Mouse (Mus musculus) adrenal gland, postnatal 10 days (tissue): Measurements from ENCODE around the gene Pnpo. TPM values are rescaled to one million over a fixed set of nuclear protein-coding genes. Genes with fewer than 3 reads are reported as not detected.
A peak's percentile ranks its signal among the peaks of the same experiment; 100 is the strongest.

Experiments used
- DNase-seq: peaks from one replicate; pipeline ENCODE4 v3.0.0; 2021; ENCODE audit warnings: mixed read lengths
- long read RNA-seq, 2 experiments: library from polyadenylated mRNA; stranded (forward); transcript quantifications; one replicate each; pipeline ENCODE4 v2.0.0; 2021
- total RNA-seq, 2 experiments: library from RNA; stranded (reverse); gene quantifications; 2 replicates each; pipeline ENCODE4 v1.2.3; 2021

The Pnpo gene
- 10 to 100 TPM; 29.1 to 32.5 TPM for total RNA-seq
- long read RNA-seq, experiment 1, transcript Pnpo-201 (7 exons, 1,994 nt): major isoform, 66 of 74 reads
- long read RNA-seq, experiment 1, partial matches to known transcripts: 6 of 74 reads
- long read RNA-seq, experiment 1, other reads (novel, unspliced or antisense): 2 of 74 reads
- long read RNA-seq, experiment 2, transcript Pnpo-201 (7 exons, 1,994 nt): major isoform, 30 of 34 reads
- long read RNA-seq, experiment 2, partial matches to known transcripts: 2 of 34 reads
- long read RNA-seq, experiment 2, other reads (novel, unspliced or antisense): 2 of 34 reads

- DNase-seq: peak; percentile 93
Measured at GRCm38 (mm10) chr11:96943746-96944304, at the start of gene Pnpo. Gene Pnpo, minus strand, starts transcription at chr11:96943986.

GRCm38 (mm10) chr11:96992722-96993311, 49.0 kb upstream of the Pnpo start:
- no peak for DNase-seq

- no peak for DNase-seq
Measured at GRCm38 (mm10) chr11:96991501-96991900, 47.7 kb upstream of the Pnpo start.

- no peak for DNase-seq
Measured at GRCm38 (mm10) chr11:96987873-96988655, 44.3 kb upstream of the Pnpo start.

GRCm38 (mm10) chr11:96986463-96986862, 42.7 kb upstream of the Pnpo start:
- no peak for DNase-seq

GRCm38 (mm10) chr11:96984903-96985302, 41.1 kb upstream of the Pnpo start:
- DNase-seq: no peak

- DNase-seq: no peak
Measured at GRCm38 (mm10) chr11:96982859-96983258, 39.1 kb upstream of the Pnpo start, which contains the start of gene Sp2. Gene Sp2, minus strand, starts transcription at chr11:96982959.

GRCm38 (mm10) chr11:96982355-96982754, 38.6 kb upstream of the Pnpo start:
- peak; percentile 87 for DNase-seq

GRCm38 (mm10) chr11:96981461-96981860, 37.7 kb upstream of the Pnpo start:
- DNase-seq: no peak

- no peak for DNase-seq
Measured at GRCm38 (mm10) chr11:96980021-96980420, 36.2 kb upstream of the Pnpo start.

- DNase-seq: no peak
Measured at GRCm38 (mm10) chr11:96979329-96979728, 35.5 kb upstream of the Pnpo start.

GRCm38 (mm10) chr11:96978401-96979246, 34.8 kb upstream of the Pnpo start:
- DNase-seq: no peak

- peak; percentile 97 for DNase-seq
Measured at GRCm38 (mm10) chr11:96977606-96978400, 34.0 kb upstream of the Pnpo start.

GRCm38 (mm10) chr11:96976911-96977591, 33.3 kb upstream of the Pnpo start:
- DNase-seq: peak; percentile 93

- DNase-seq: no peak
Measured at GRCm38 (mm10) chr11:96976379-96976687, 32.5 kb upstream of the Pnpo start.

GRCm38 (mm10) chr11:96975511-96976378, 32.0 kb upstream of the Pnpo start:
- DNase-seq: no peak

GRCm38 (mm10) chr11:96974813-96975212, 31.0 kb upstream of the Pnpo start:
- DNase-seq: no peak

- DNase-seq: no peak
Measured at GRCm38 (mm10) chr11:96973426-96973964, 29.7 kb upstream of the Pnpo start.

GRCm38 (mm10) chr11:96972906-96973305, 29.1 kb upstream of the Pnpo start:
- no peak for DNase-seq
